Mouse (Mus musculus) neural tube, embryonic 12.5 days (tissue): ENCODE measurements at regions not wholly inside any gene's neighbourhood (a gene's known extent, or its start where the extent isn't known, plus 50 kb on each side); places are given as distances from the start of the nearest gene placed in this dataset.

Source experiments
- ATAC-seq: fragments of 200-750 bp; cut with Nextera tagmentation; 2 replicates; pipeline ENCODE4 v1.8.0; 2017; ENCODE audit warnings: low read depth, mild to moderate bottlenecking, moderate TSS enrichment, moderate library complexity; ENCODE audit not compliant: low FRiP score
- H3K27ac ChIP-seq: fragments of 300-500 bp; sonication (generic); 2 replicates; pipeline ENCODE4 v1.5.1; 2016
- H3K27me3 ChIP-seq: fragments of 300-500 bp; sonication (generic); replicated peaks from 2 replicates; pipeline ENCODE4 v1.6.1; 2016; ENCODE audit warnings: mild to moderate bottlenecking
- H3K36me3 ChIP-seq: fragments of 300-500 bp; sonication (generic); 2 replicates; pipeline ENCODE4 v1.6.1; 2016; ENCODE audit warnings: mild to moderate bottlenecking
- H3K4me1 ChIP-seq: fragments of 300-500 bp; sonication (generic); 2 replicates; pipeline ENCODE4 v1.6.1; 2016
- H3K4me2 ChIP-seq: fragments of 300-500 bp; sonication (generic); replicated peaks from 2 replicates; pipeline ENCODE4 v1.6.1; 2016; ENCODE audit warnings: mild to moderate bottlenecking
- H3K4me3 ChIP-seq: fragments of 300-500 bp; sonication (generic); 2 replicates; pipeline ENCODE4 v1.5.1; 2016
- H3K9ac ChIP-seq: fragments of 300-500 bp; sonication (generic); 2 replicates; pipeline ENCODE4 v1.6.1; 2016; ENCODE audit warnings: mild to moderate bottlenecking
- H3K9me3 ChIP-seq: fragments of 300-500 bp; sonication (generic); 2 replicates; pipeline ENCODE4 v1.6.1; 2016; ENCODE audit warnings: mild to moderate bottlenecking
- WGBS: fragments of 180-500 bp; shearing (Covaris S2); methylation state at CpG from one replicate; pipeline ENCODE4 v1.1.7; 2016; 5-methylcytosine and 5-hydroxymethylcytosine counted together

- H3K9ac ChIP-seq: no peak overlapping the region
- H3K9me3 ChIP-seq: no peaks in the 10 kb centered on the region
- no peaks in the 10 kb centered on the region for H3K36me3 ChIP-seq
- no peak overlapping the region for H3K4me3 ChIP-seq
- H3K27ac ChIP-seq: no peak overlapping the region
- 88% methylated on average over 7 of the region's 7 CpGs for WGBS
- no peaks in the 10 kb centered on the region for H3K4me1 ChIP-seq
- no peak overlapping the region for H3K4me2 ChIP-seq
- no peaks in the 10 kb centered on the region for H3K27me3 ChIP-seq
- ATAC-seq: no peak
Measured at GRCm38 (mm10) chr13:103512476-103512875, 178.2 kb upstream of the Mast4 start.

DNA sequence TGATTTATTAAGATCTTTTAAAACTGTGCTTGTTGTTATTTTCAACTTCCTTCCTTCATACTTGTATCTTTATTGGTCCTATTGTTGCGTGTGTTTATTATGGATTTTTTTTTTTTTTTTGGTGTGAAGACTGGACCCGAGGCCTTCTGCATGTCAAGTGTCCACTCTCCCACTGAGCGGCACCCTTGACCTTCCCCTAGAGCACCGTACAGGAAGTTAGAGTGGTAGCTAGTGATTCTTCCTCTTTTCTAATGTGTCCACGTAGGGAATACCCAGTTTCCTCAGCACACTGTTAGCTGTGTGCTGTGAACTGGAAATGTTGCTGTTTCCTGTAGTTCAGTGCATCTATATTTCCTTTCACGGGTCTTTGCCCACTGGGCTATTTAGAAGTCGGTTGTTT, 170.7 kb upstream of the Mast4 start:
- ATAC-seq: no peak
- WGBS: 87% methylated on average over 7 of the region's 7 CpGs
- Histone ChIP-seq H3K4me2 (no peak overlapping the region), H3K27ac (no peak overlapping the region), H3K9ac (no peak overlapping the region), H3K36me3 (no peaks in the 10 kb centered on the region), H3K9me3 (no peaks in the 10 kb centered on the region), H3K27me3 (no peaks in the 10 kb centered on the region), H3K4me3 (no peak overlapping the region), H3K4me1 (no peaks in the 10 kb centered on the region)

- 85% methylated on average over 8 of the region's 8 CpGs for WGBS
- Histone ChIP-seq H3K36me3 (no peaks in the 10 kb centered on the region), H3K4me1 (no peaks in the 10 kb centered on the region), H3K9ac (no peak overlapping the region), H3K27me3 (no peaks in the 10 kb centered on the region), H3K27ac (no peak overlapping the region), H3K9me3 (no peaks in the 10 kb centered on the region), H3K4me3 (no peak overlapping the region), H3K4me2 (no peak overlapping the region)
- no peak for ATAC-seq
Measured at GRCm38 (mm10) chr13:103499376-103499775, 165.1 kb upstream of the Mast4 start.

DNA sequence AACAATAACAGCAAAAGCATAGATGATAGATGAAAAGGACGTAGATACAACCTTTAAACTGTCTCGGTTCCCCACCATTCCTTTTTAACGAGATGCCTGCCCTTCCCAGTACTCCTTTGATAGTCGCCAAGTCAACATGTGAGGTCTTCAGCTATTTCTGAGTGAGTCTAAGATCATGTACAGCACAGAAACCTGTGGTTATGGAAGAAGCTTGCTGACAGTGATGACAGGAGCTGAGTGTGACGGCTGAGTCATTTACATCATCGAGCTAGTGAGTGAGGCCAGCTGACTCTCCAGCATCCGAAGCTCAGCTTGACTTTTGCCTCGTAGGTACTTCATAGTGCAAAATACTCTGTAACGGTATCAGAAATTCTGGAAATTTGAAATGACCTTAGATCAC, 160.1 kb upstream of the Mast4 start:
- H3K4me2 ChIP-seq: no peak overlapping the region
- H3K4me1 ChIP-seq: no peaks in the 10 kb centered on the region
- H3K4me3 ChIP-seq: no peak overlapping the region
- 89% methylated on average over 9 of the region's 9 CpGs for WGBS
- no peak for ATAC-seq
- H3K27ac ChIP-seq: no peak overlapping the region
- H3K9me3 ChIP-seq: no peaks in the 10 kb centered on the region
- H3K9ac ChIP-seq: no peak overlapping the region
- H3K36me3 ChIP-seq: no peaks in the 10 kb centered on the region
- H3K27me3 ChIP-seq: no peaks in the 10 kb centered on the region

GRCm38 (mm10) chr13:103493567-103493966, 159.3 kb upstream of the Mast4 start:
- no peak overlapping the region for H3K4me3 ChIP-seq
- no peak overlapping the region for H3K27ac ChIP-seq
- ATAC-seq: no peak
- no peak overlapping the region for H3K9ac ChIP-seq
- no peaks in the 10 kb centered on the region for H3K27me3 ChIP-seq
- H3K36me3 ChIP-seq: no peaks in the 10 kb centered on the region
- no peaks in the 10 kb centered on the region for H3K9me3 ChIP-seq
- H3K4me2 ChIP-seq: no peak overlapping the region
- no peaks in the 10 kb centered on the region for H3K4me1 ChIP-seq
- 69% methylated on average over 7 of the region's 7 CpGs for WGBS

- H3K4me1 ChIP-seq: no peaks in the 10 kb centered on the region
- no peak overlapping the region for H3K4me3 ChIP-seq
- H3K27ac ChIP-seq: no peak overlapping the region
- no peaks in the 10 kb centered on the region for H3K36me3 ChIP-seq
- no peaks in the 10 kb centered on the region for H3K9me3 ChIP-seq
- WGBS: 48% methylated on average over 6 of the region's 6 CpGs
- no peak overlapping the region for H3K9ac ChIP-seq
- H3K4me2 ChIP-seq: no peak overlapping the region
- no peaks in the 10 kb centered on the region for H3K27me3 ChIP-seq
- no peak for ATAC-seq
Measured at GRCm38 (mm10) chr13:103490049-103490448, 155.8 kb upstream of the Mast4 start.

- Histone ChIP-seq H3K27ac (no peak overlapping the region), H3K27me3 (no peaks in the 10 kb centered on the region)
- 74% methylated on average over 5 of the region's 5 CpGs for WGBS
Measured at GRCm38 (mm10) chr13:103484092-103484491, 149.8 kb upstream of the Mast4 start.

GRCm38 (mm10) chr13:103483392-103483791, 149.1 kb upstream of the Mast4 start:
- Histone ChIP-seq H3K27ac (no peak overlapping the region), H3K4me3 (no peak overlapping the region), H3K4me1 (no peaks in the 10 kb centered on the region), H3K9ac (no peak overlapping the region), H3K36me3 (no peaks in the 10 kb centered on the region), H3K9me3 (no peaks in the 10 kb centered on the region), H3K27me3 (no peaks in the 10 kb centered on the region), H3K4me2 (no peak overlapping the region)
- 81% methylated on average over 7 of the region's 7 CpGs for WGBS
- ATAC-seq: no peak

More at GRCm38 (mm10) chr13:103484092-103484491, 149.8 kb upstream of the Mast4 start:
- H3K4me3 ChIP-seq: no peak overlapping the region
- ATAC-seq: no peak
- no peaks in the 10 kb centered on the region for H3K36me3 ChIP-seq
- H3K4me1 ChIP-seq: no peaks in the 10 kb centered on the region
- no peak overlapping the region for H3K4me2 ChIP-seq
- no peak overlapping the region for H3K9ac ChIP-seq
- H3K9me3 ChIP-seq: no peaks in the 10 kb centered on the region

DNA sequence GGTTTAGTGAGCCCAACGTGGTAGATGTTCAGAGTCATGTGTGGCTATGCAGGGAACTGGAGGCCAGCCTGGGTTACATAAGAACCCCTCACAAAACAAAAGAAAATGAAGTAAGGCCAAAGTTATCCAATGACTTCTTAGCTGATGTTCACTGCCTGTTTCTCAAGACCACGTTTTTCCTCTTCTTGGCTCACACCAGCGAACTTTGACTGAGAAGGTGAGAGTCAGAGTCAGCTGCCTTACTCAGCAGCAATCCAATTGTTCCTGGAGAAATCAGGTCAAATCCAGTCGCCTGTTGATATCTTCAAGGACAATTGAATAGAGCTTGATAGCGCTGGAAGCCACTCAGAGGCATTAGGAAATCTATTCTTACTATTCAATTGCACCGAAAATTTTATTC, 142.0 kb upstream of the Mast4 start:
- H3K27ac ChIP-seq: no peak overlapping the region
- no peak overlapping the region for H3K4me3 ChIP-seq
- no peak overlapping the region for H3K4me2 ChIP-seq
- no peak overlapping the region for H3K9ac ChIP-seq
- no peaks in the 10 kb centered on the region for H3K4me1 ChIP-seq
- WGBS: 84% methylated on average over 6 of the region's 6 CpGs
- no peaks in the 10 kb centered on the region for H3K27me3 ChIP-seq
- H3K9me3 ChIP-seq: no peaks in the 10 kb centered on the region
- ATAC-seq: no peak
- no peaks in the 10 kb centered on the region for H3K36me3 ChIP-seq

GRCm38 (mm10) chr13:103472216-103472615, 137.9 kb upstream of the Mast4 start:
- Histone ChIP-seq H3K27me3 (no peaks in the 10 kb centered on the region), H3K27ac (no peak overlapping the region), H3K36me3 (no peaks in the 10 kb centered on the region), H3K4me2 (no peak overlapping the region), H3K9me3 (no peaks in the 10 kb centered on the region), H3K9ac (no peak overlapping the region), H3K4me1 (no peaks in the 10 kb centered on the region), H3K4me3 (no peak overlapping the region)
- no peak for ATAC-seq
- 68% methylated on average over 6 of the region's 6 CpGs for WGBS

GRCm38 (mm10) chr13:103470141-103470540, 135.8 kb upstream of the Mast4 start:
- no peak overlapping the region for H3K4me3 ChIP-seq
- H3K4me1 ChIP-seq: no peaks in the 10 kb centered on the region
- no peak overlapping the region for H3K9ac ChIP-seq
- no peak for ATAC-seq
- H3K4me2 ChIP-seq: no peak overlapping the region
- no peaks in the 10 kb centered on the region for H3K27me3 ChIP-seq
- 72% methylated on average over 6 of the region's 6 CpGs for WGBS
- H3K27ac ChIP-seq: no peak overlapping the region
- H3K36me3 ChIP-seq: no peaks in the 10 kb centered on the region
- H3K9me3 ChIP-seq: no peaks in the 10 kb centered on the region

- Histone ChIP-seq H3K27ac (no peak overlapping the region), H3K36me3 (no peaks in the 10 kb centered on the region), H3K4me3 (no peak overlapping the region), H3K4me2 (no peak overlapping the region), H3K9ac (no peak overlapping the region), H3K9me3 (no peaks in the 10 kb centered on the region), H3K27me3 (no peaks in the 10 kb centered on the region), H3K4me1 (no peaks in the 10 kb centered on the region)
- ATAC-seq: no peak
- 83% methylated on average over 4 of the region's 4 CpGs for WGBS
Measured at GRCm38 (mm10) chr13:103460499-103460898, 126.2 kb upstream of the Mast4 start.

GRCm38 (mm10) chr13:103459486-103460147, 125.3 kb upstream of the Mast4 start:
- Histone ChIP-seq H3K27ac (no peak overlapping the region), H3K4me3 (no peak overlapping the region), H3K4me2 (no peak overlapping the region), H3K4me1 (no peaks in the 10 kb centered on the region), H3K9me3 (no peaks in the 10 kb centered on the region), H3K36me3 (no peaks in the 10 kb centered on the region), H3K27me3 (no peaks in the 10 kb centered on the region), H3K9ac (no peak overlapping the region)
- no peak for ATAC-seq
- 87% methylated on average over 13 of the region's 13 CpGs for WGBS
